Mouse (Mus musculus) hindbrain, embryonic 11.5 days (tissue): ENCODE data around the gene Arl3. TPM values are rescaled to one million over a fixed set of nuclear protein-coding genes. Genes with fewer than 3 reads are reported as not detected.

Experiments
- ATAC-seq: fragments of 200-750 bp; cut with Nextera tagmentation; 2 replicates; pipeline ENCODE4 v1.8.0; 2017; ENCODE audit warnings: mild to moderate bottlenecking, moderate TSS enrichment, moderate library complexity; ENCODE audit not compliant: low FRiP score
- DNase-seq: peaks from one replicate; pipeline ENCODE4 v3.0.0-alpha.2; 2015; ENCODE audit warnings: low spot score
- H3K27ac ChIP-seq: fragments of 300-500 bp; sonication (generic); 2 replicates; pipeline ENCODE4 v1.5.1; 2014; ENCODE audit warnings: mild to moderate bottlenecking, low read depth, low read length
- H3K27me3 ChIP-seq: fragments of 300-500 bp; sonication (generic); 2 replicates; pipeline ENCODE4 v1.6.1; 2014; ENCODE audit warnings: mild to moderate bottlenecking, low read length, moderate library complexity, mixed read lengths; ENCODE audit not compliant: control insufficient read depth, insufficient read depth
- H3K36me3 ChIP-seq: fragments of 300-500 bp; sonication (generic); 2 replicates; pipeline ENCODE4 v1.6.1; 2014; ENCODE audit warnings: mild to moderate bottlenecking, low read length, moderate library complexity, mixed read lengths; ENCODE audit not compliant: control insufficient read depth, insufficient read depth
- H3K4me1 ChIP-seq: fragments of 300-500 bp; sonication (generic); replicated peaks from 2 replicates; pipeline ENCODE4 v1.6.1; 2014; ENCODE audit warnings: low read length, mixed read lengths; ENCODE audit not compliant: control insufficient read depth, insufficient read depth
- H3K4me2 ChIP-seq: fragments of 300-500 bp; sonication (generic); replicated peaks from 2 replicates; pipeline ENCODE4 v1.6.1; 2014; ENCODE audit warnings: mild to moderate bottlenecking, low read depth, low read length
- H3K4me3 ChIP-seq: fragments of 300-500 bp; sonication (generic); 2 replicates; pipeline ENCODE4 v1.5.1; 2014; ENCODE audit warnings: low read depth, low read length
- H3K9ac ChIP-seq: fragments of 300-500 bp; sonication (generic); 2 replicates; pipeline ENCODE4 v1.6.1; 2014; ENCODE audit warnings: low read depth, low read length
- H3K9me3 ChIP-seq: fragments of 300-500 bp; sonication (generic); 2 replicates; pipeline ENCODE4 v1.6.1; 2016; ENCODE audit warnings: low read length; ENCODE audit not compliant: control insufficient read depth
- WGBS: fragments of 180-500 bp; shearing (Covaris S2); extraction: QIAGEN DNeasy Blood & Tissue Kit; methylation state at CpG from one replicate; pipeline ENCODE4 v1.1.7; 2014; 5-methylcytosine and 5-hydroxymethylcytosine counted together
- polyA plus RNA-seq: library from polyadenylated mRNA; unstranded; fragments of >200 nt; fragmentation: Nextera tagmentation; extraction: Ambion mirVana; gene quantifications from 2 replicates; pipeline ENCODE4 v1.2.1, GENCODE M21; 2014

Arl3 gene
- polyA plus RNA-seq, 1 experiment from 2014 or later, result 160 TPM

DNA sequence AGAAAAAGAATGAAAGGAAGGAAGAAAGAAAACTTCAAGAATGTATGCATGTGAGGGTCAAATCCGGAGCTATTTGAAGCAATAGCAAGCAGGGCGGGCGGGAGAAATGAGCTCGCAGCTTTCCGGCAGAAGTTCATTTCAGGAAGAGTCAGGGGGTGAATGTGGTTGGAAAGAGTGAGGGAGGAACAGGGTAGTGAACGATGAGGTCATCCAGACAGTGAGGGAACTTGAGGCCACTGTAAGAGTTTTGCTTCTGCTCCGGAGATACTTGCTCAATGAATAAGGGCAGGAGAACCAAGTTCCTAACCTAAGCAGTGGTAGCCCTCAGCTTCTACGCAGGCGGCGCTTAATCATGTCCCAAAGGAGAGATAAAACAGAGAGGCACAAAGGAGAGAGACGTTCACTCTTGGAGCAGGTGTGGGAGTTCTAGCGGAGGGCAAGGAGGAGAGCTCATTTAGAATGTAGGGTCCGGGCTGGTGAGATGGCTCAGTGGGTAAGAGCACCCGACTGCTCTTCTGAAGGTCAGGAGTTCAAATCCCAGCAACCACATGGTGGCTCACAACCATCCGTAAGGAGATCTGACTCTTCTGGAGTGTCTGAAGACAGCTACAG lies 50.5 kb downstream of the Arl3 start:
- Histone ChIP-seq H3K36me3 (no peaks in the 10 kb centered on the region), H3K27ac (no peak overlapping the region), H3K4me2 (no peak overlapping the region), H3K9me3 (no peaks in the 10 kb centered on the region), H3K27me3 (no peaks in the 10 kb centered on the region), H3K9ac (no peak overlapping the region), H3K4me1 (peaks cover 31% of the 10 kb centered on the region), H3K4me3 (no peak overlapping the region)
- DNase-seq (peak; percentile 17), ATAC-seq (no peak)
- WGBS, result 47% methylated on average over 15 of the region's 15 CpGs

GRCm38 (mm10) chr19:46521698-46522097 lies 51.3 kb downstream of the Arl3 start:
- DNase-seq (no peak), ATAC-seq (no peak)
- no peak overlapping the region for H3K27ac ChIP-seq
- no peak overlapping the region for H3K4me2 ChIP-seq
- H3K4me3 ChIP-seq, result no peak overlapping the region
- no peak overlapping the region for H3K9ac ChIP-seq
- no peaks in the 10 kb centered on the region for H3K36me3 ChIP-seq
- no peaks in the 10 kb centered on the region for H3K27me3 ChIP-seq
- no peaks in the 10 kb centered on the region for H3K9me3 ChIP-seq
- peaks cover 28% of the 10 kb centered on the region for H3K4me1 ChIP-seq

- ATAC-seq, result no peak
- WGBS, result 16% methylated on average over 5 of the region's 5 CpGs
- H3K36me3 ChIP-seq, result peaks cover 13% of the 10 kb centered on the region
- peak overlapping the region; percentile 32; the same call in 1 of the 2 replicates for H3K4me2 ChIP-seq
- no peaks in the 10 kb centered on the region for H3K9me3 ChIP-seq
- H3K27me3 ChIP-seq, result no peaks in the 10 kb centered on the region
- H3K4me1 ChIP-seq, result peaks cover 20% of the 10 kb centered on the region
- peak; percentile 11 for DNase-seq
- peak overlapping the region; percentile 10; the same call in 1 of the 2 replicates for H3K4me3 ChIP-seq
- peak overlapping the region; percentile 45; the same call in 1 of the 2 replicates for H3K9ac ChIP-seq
- H3K27ac ChIP-seq, result peak overlapping the region; percentile 80
Observed at GRCm38 (mm10) chr19:46518828-46519621, 54.0 kb downstream of the Arl3 start.

GRCm38 (mm10) chr19:46518352-46518787 lies 54.6 kb downstream of the Arl3 start:
- no peaks in the 10 kb centered on the region for H3K27me3 ChIP-seq
- WGBS, result 0% methylated on average over 10 of the region's 13 CpGs
- DNase-seq (peak; percentile 64), ATAC-seq (peak; percentile 72)
- peak overlapping the region; percentile 45; the same call in 1 of the 2 replicates for H3K9ac ChIP-seq
- H3K9me3 ChIP-seq, result no peaks in the 10 kb centered on the region
- H3K27ac ChIP-seq, result peak overlapping the region; percentile 80
- H3K4me3 ChIP-seq, result peak overlapping the region; percentile 10; the same call in 1 of the 2 replicates
- peaks cover 16% of the 10 kb centered on the region for H3K4me1 ChIP-seq
- H3K4me2 ChIP-seq, result peak overlapping the region; percentile 32
- peaks cover 14% of the 10 kb centered on the region for H3K36me3 ChIP-seq

DNA sequence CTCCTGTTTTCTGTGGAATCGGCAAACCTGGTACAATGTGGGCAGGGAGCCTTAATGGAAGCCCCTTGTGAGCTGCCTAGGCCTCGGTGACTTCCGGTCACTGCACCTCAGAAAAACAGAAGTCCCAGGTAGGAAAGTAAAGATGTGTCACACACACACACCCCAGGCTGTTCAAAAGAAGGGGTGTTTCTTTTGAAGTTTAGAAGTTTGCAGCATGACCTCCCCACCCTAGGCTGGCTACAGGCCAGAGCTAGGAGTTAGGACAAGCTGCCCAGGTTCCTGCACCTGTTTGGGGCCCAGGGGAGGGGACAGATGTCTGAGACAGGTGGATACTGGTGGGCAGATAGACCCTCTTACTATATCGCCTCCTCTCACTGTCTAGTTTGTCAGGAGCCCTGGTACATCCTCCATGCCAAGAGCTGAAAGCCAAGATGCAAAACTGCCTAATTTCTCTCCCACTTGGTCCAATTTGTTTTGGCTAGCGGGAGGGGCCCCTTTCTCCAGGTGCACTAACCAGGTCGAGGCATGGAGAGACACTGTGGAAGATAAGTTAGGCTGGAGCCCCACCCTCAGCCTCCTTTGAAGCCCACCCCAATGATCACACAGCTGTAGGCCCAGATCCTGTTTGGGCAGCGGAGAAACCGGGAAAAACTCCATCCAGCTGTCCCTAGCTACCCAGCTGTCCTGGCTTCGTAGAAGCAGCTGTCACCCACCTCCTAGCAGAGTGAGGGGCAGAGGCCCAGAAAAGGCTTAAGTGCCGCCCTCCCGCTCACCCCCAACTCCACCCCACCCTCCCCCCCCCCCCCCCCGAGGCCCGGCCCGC lies 55.3 kb downstream of the Arl3 start:
- Histone ChIP-seq H3K9me3 (no peaks in the 10 kb centered on the region), H3K27ac (peak overlapping the region; percentile 80), H3K9ac (no peak overlapping the region), H3K36me3 (peaks cover 19% of the 10 kb centered on the region), H3K27me3 (no peaks in the 10 kb centered on the region), H3K4me1 (peaks cover 13% of the 10 kb centered on the region), H3K4me2 (peak overlapping the region; percentile 32), H3K4me3 (no peak overlapping the region)
- 33% methylated on average over 10 of the region's 14 CpGs for WGBS
- peak; percentile 51 for ATAC-seq
- peak; percentile 56 for DNase-seq

- H3K9me3 ChIP-seq, result no peaks in the 10 kb centered on the region
- H3K4me1 ChIP-seq, result peaks cover 13% of the 10 kb centered on the region
- no peak overlapping the region for H3K4me2 ChIP-seq
- no peaks in the 10 kb centered on the region for H3K27me3 ChIP-seq
- H3K9ac ChIP-seq, result no peak overlapping the region
- H3K4me3 ChIP-seq, result no peak overlapping the region
- ATAC-seq (no peak), DNase-seq (peak; percentile 13)
- peaks cover 20% of the 10 kb centered on the region for H3K36me3 ChIP-seq
- WGBS, result 59% methylated on average over 3 of the region's 3 CpGs
- H3K27ac ChIP-seq, result no peak overlapping the region
Observed at GRCm38 (mm10) chr19:46516667-46517528, 56.1 kb downstream of the Arl3 start.

- Histone ChIP-seq H3K36me3 (peaks cover 20% of the 10 kb centered on the region), H3K9me3 (no peaks in the 10 kb centered on the region), H3K27ac (no peak overlapping the region), H3K27me3 (no peaks in the 10 kb centered on the region), H3K4me2 (no peak overlapping the region), H3K4me3 (no peak overlapping the region), H3K4me1 (peaks cover 13% of the 10 kb centered on the region), H3K9ac (no peak overlapping the region)
- DNase-seq (no peak), ATAC-seq (no peak)
- WGBS, result 90% methylated on average over 24 of the region's 24 CpGs
Observed at GRCm38 (mm10) chr19:46515287-46515821, 57.6 kb downstream of the Arl3 start.

GRCm38 (mm10) chr19:46514387-46514786 lies 58.6 kb downstream of the Arl3 start:
- peaks cover 24% of the 10 kb centered on the region for H3K36me3 ChIP-seq
- no peak for ATAC-seq

More at GRCm38 (mm10) chr19:46514387-46514786, 58.6 kb downstream of the Arl3 start:
- H3K4me2 ChIP-seq, result no peak overlapping the region
- DNase-seq, result no peak
- no peak overlapping the region for H3K4me3 ChIP-seq
- H3K27me3 ChIP-seq, result no peaks in the 10 kb centered on the region
- 82% methylated on average over 12 of the region's 12 CpGs for WGBS
- H3K9me3 ChIP-seq, result no peaks in the 10 kb centered on the region
- H3K27ac ChIP-seq, result no peak overlapping the region
- no peak overlapping the region for H3K9ac ChIP-seq
- H3K4me1 ChIP-seq, result peaks cover 13% of the 10 kb centered on the region
